Mouse (Mus musculus): ENCODE measurements around the gene Tesk1. TPM values are rescaled to one million over a fixed set of nuclear protein-coding genes. Genes with fewer than 3 reads are reported as not detected.

Tesk1 gene
- total RNA-seq, 4 experiments from 2014 or later: 91.7 to 98.0 (median 95.6) TPM

DNA sequence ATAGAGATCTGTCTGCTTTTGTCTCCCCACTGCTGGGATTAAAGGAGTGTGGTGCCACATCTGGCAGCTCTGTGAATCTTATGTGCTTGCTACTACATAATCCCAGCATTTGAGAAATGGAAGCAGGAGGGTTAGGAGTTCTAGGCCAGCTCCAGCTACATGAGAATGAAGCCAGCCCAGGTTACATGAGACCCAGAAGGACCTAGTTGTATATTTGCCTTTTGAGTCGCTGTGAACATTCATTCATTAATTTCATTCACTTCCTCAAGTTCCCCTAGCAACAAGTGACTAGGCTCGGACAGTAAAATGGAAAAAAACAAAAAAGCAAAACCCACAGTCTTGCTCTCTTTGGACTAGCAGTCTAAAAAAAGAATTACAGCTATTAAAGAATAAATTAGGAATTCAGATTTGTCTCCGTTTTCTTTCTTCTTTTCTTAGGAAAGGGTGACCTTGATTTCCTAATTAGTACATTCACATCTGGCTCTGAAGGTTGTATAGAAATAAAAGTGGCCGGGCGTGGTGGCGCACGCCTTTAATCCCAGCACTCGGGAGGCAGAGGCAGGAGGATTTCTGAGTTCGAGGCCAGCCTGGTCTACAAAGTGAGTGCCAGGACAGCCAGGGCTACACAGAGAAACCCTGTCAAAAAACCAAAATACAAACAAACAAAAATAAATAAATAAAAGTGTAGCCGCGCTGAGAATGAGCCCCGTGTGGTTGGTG is 50.5 kb downstream of the Tesk1 start:
- no peak for DNase-seq (ENCODE audit: low spot score in 2 of 2)

DNA sequence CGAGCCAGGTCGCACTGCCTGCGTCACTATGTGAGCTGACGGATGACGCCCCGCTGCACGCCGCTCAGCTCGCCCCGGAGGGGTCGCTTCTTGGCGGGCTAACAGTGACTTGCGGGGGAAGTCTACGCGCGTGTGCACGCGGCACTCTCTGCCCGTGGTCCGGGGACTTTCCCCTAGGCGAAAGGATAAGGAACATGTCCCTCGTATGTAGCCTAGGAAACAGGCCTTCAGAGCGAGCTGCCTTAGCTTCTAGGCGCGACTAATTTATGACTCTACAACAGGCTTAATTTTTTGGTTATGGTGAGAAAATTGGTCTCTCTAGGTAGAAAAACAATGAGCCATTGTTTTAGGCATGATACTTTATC is 51.1 kb downstream of the Tesk1 start, which contains the start of gene Ccdc107:
Gene Ccdc107 (plus strand): TSS at position 80 of the 365 bp plus-strand sequence.
- peak; percentile 89 to 96 for DNase-seq (ENCODE audit: low spot score in 2 of 2)

- DNase-seq (ENCODE audit: low spot score in 2 of 2): peak; percentile 93
These were observed 51.6 kb downstream of the Tesk1 start for GRCm38 (mm10) chr4:43493186-43493845.

DNA sequence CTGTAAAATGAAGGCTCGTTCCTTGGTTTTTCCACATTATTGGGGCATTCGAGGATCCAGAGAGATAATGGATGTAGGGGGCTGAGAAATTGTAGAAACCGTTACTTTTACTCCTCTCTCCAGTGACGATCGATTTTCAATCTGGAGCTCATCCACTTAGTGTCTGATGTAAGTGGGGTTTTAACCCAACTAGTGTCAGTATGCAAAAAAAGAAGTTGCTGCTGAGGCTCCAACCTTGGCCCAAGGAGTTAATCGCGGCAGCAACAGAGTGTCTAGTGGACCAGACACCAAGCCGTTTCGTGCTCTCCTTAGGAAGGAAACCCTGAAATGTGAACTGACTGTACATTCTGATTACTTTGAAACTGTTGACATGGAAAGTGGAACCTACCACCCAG is 52.1 kb downstream of the Tesk1 start:
- DNase-seq (ENCODE audit: low spot score in 2 of 2): no peak

DNA sequence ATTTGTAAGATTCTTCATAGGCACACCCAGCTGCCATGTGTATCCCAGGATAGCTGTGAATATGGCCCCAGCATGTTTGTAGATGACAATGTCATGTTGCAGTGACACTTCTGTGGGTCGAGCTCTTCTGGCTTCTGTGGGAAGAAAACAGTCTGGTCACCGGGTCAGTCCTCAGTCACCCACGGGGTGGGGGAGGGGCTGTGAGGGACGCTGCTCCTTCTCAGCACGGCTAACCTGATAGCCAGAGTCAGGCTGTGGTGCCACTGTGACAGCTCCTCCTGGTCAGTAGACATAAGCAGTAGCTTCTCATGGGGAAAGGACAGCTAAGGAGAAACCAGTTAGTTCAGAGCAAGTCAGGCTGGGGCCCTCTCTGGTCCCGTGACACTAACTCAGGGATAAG is 54.8 kb downstream of the Tesk1 start:
- DNase-seq (ENCODE audit: low spot score in 2 of 2): no peak

- DNase-seq (ENCODE audit: low spot score in 2 of 2): no peak
These were observed 55.7 kb downstream of the Tesk1 start for GRCm38 (mm10) chr4:43497405-43497804.

Other genes starting within 250 kb of the Tesk1 start
- gene Atp8b5, start 174.8 kb upstream of the Tesk1 start, total RNA-seq (2022): under 1 TPM; 0.09 to 0.46 (median 0.25) TPM
- 100 to 1,000 TPM; 116 to 144 (median 123) TPM for gene Rusc2, start 60.0 kb upstream of the Tesk1 start, total RNA-seq (2022)
- gene Fam166b, start 12.8 kb upstream of the Tesk1 start, total RNA-seq (2022): 1 to 10 TPM; 1.3 to 1.9 (median 1.4) TPM
- gene Cd72, start 12.7 kb downstream of the Tesk1 start, total RNA-seq (2022): 1 to 10 TPM in 3 of 4 experiments, under 1 TPM in 1; 0.38 to 2.9 (median 1.6) TPM
- gene Sit1, start 41.8 kb downstream of the Tesk1 start, total RNA-seq (2022): under 1 TPM in 1 of 4 experiments, not detected in 3; 0.46 TPM
- 10 to 100 TPM; 26.5 to 37.8 (median 30.1) TPM for gene Ccdc107, start 51.0 kb downstream of the Tesk1 start, total RNA-seq (2022)
- 1 to 10 TPM; 1.2 to 2.2 (median 1.6) TPM for gene Arhgef39, start 57.8 kb downstream of the Tesk1 start, total RNA-seq (2022)
- gene Car9, start 65.0 kb downstream of the Tesk1 start, total RNA-seq (2022): 1 to 10 TPM; 2.1 to 5.1 (median 2.8) TPM
- 10 to 100 TPM; 11.7 to 14.4 (median 13.8) TPM for gene Tpm2, start 81.8 kb downstream of the Tesk1 start, total RNA-seq (2022)
- gene Creb3, start 120.4 kb downstream of the Tesk1 start, total RNA-seq (2022): 10 to 100 TPM; 68.2 to 77.9 (median 73.6) TPM
- gene Tln1, start 120.8 kb downstream of the Tesk1 start, total RNA-seq (2022): 10 to 100 TPM; 38.8 to 55.7 (median 46.1) TPM
- gene Rgp1, start 136.8 kb downstream of the Tesk1 start, total RNA-seq (2022): 10 to 100 TPM; 47.0 to 60.5 (median 49.8) TPM
- gene Gba2, start 136.9 kb downstream of the Tesk1 start, total RNA-seq (2022): 10 to 100 TPM; 62.1 to 69.7 (median 65.6) TPM
- 1 to 10 TPM in 1 of 4 experiments, not detected in 3; 1.1 TPM for gene Msmp, start 142.6 kb downstream of the Tesk1 start, total RNA-seq (2022)
- gene Npr2, start 190.0 kb downstream of the Tesk1 start, total RNA-seq (2022): 10 to 100 TPM; 42.5 to 60.2 (median 56.9) TPM
- 1 to 10 TPM; 1.3 to 1.6 (median 1.5) TPM for gene Spag8, start 211.7 kb downstream of the Tesk1 start, total RNA-seq (2022)
- 10 to 100 TPM; 29.6 to 46.8 (median 41.6) TPM for gene Hint2, start 214.5 kb downstream of the Tesk1 start, total RNA-seq (2022)
- 10 to 100 TPM; 56.5 to 59.6 (median 57.4) TPM for gene Tmem8b, start 227.0 kb downstream of the Tesk1 start, total RNA-seq (2022)
- 1 to 10 TPM; 1.2 to 2.0 (median 1.6) TPM for gene Fam221b, start 227.2 kb downstream of the Tesk1 start, total RNA-seq (2022)